Mouse (Mus musculus): ENCODE measurements around the gene Prkd2. TPM values are rescaled to one million over a fixed set of nuclear protein-coding genes. Genes with fewer than 3 reads are reported as not detected.

Prkd2 gene
- polyA plus RNA-seq, 1 experiment from 2014 or later = 11.6 TPM

Other genes with a start within 250 kb of the Prkd2 start
- gene Arhgap35, start 227.9 kb upstream of the Prkd2 start, polyA plus RNA-seq (2014; fragmentation: Nextera tagmentation; extraction: Ambion mirVana) = 15.9 and 17.2 TPM in 2 replicates
- gene Ceacam15, start 167.2 kb upstream of the Prkd2 start, polyA plus RNA-seq (2014; fragmentation: Nextera tagmentation; extraction: Ambion mirVana) = 0.11 and 0.21 TPM in 2 replicates
- gene Ceacam9, start 121.0 kb upstream of the Prkd2 start, polyA plus RNA-seq (2014; fragmentation: Nextera tagmentation; extraction: Ambion mirVana) = not detected in 2 replicates
- 256 TPM in 2 replicates for gene Ap2s1, start 104.5 kb upstream of the Prkd2 start, polyA plus RNA-seq (2014; fragmentation: Nextera tagmentation; extraction: Ambion mirVana)
- gene Slc1a5, start 61.6 kb upstream of the Prkd2 start, polyA plus RNA-seq (2014; fragmentation: Nextera tagmentation; extraction: Ambion mirVana) = 26.9 and 30.1 TPM in 2 replicates
- gene Strn4, start 27.0 kb upstream of the Prkd2 start, polyA plus RNA-seq (2014; fragmentation: Nextera tagmentation; extraction: Ambion mirVana) = 81.4 and 86.8 TPM in 2 replicates
- gene Fkrp, start 26.2 kb upstream of the Prkd2 start, polyA plus RNA-seq (2014; fragmentation: Nextera tagmentation; extraction: Ambion mirVana) = 25.6 and 27.7 TPM in 2 replicates
- 9.5 and 10.6 TPM in 2 replicates for gene Dact3, start 32.4 kb downstream of the Prkd2 start, polyA plus RNA-seq (2014; fragmentation: Nextera tagmentation; extraction: Ambion mirVana)
- gene Gng8, start 48.9 kb downstream of the Prkd2 start, polyA plus RNA-seq (2014; fragmentation: Nextera tagmentation; extraction: Ambion mirVana) = 3.5 and 4.2 TPM in 2 replicates
- gene Ptgir, start 63.6 kb downstream of the Prkd2 start, polyA plus RNA-seq (2014; fragmentation: Nextera tagmentation; extraction: Ambion mirVana) = 0.19 and 0.34 TPM in 2 replicates
- 150 and 156 TPM in 2 replicates for gene Calm3, start 81.2 kb downstream of the Prkd2 start, polyA plus RNA-seq (2014; fragmentation: Nextera tagmentation; extraction: Ambion mirVana)
- gene Pnmal2, start 101.8 kb downstream of the Prkd2 start, polyA plus RNA-seq (2014; fragmentation: Nextera tagmentation; extraction: Ambion mirVana) = 1.5 and 2.0 TPM in 2 replicates
- 0.18 and 0.46 TPM in 2 replicates for gene Pnmal1, start 116.8 kb downstream of the Prkd2 start, polyA plus RNA-seq (2014; fragmentation: Nextera tagmentation; extraction: Ambion mirVana)
- 0.20 TPM in 2 replicates for gene Gm42372, start 140.2 kb downstream of the Prkd2 start, polyA plus RNA-seq (2014; fragmentation: Nextera tagmentation; extraction: Ambion mirVana)
- 22.6 and 36.1 TPM in 2 replicates for gene Ccdc8, start 149.8 kb downstream of the Prkd2 start, polyA plus RNA-seq (2014; fragmentation: Nextera tagmentation; extraction: Ambion mirVana)
- gene Ppp5c, start 185.0 kb downstream of the Prkd2 start, polyA plus RNA-seq (2014; fragmentation: Nextera tagmentation; extraction: Ambion mirVana) = 87.0 and 95.3 TPM in 2 replicates
- gene Hif3a, start 219.5 kb downstream of the Prkd2 start, polyA plus RNA-seq (2014; fragmentation: Nextera tagmentation; extraction: Ambion mirVana) = 31.6 and 37.2 TPM in 2 replicates
- 0.06 and 0.09 TPM in 2 replicates for gene Psg16, start 231.1 kb downstream of the Prkd2 start, polyA plus RNA-seq (2014; fragmentation: Nextera tagmentation; extraction: Ambion mirVana)

Data from heart, embryonic 11.5 days (tissue).